Mouse (Mus musculus): Measurements from ENCODE around the gene Tango2. TPM values are rescaled to one million over a fixed set of nuclear protein-coding genes. Genes with fewer than 3 reads are reported as not detected.
A peak's percentile ranks its signal among the peaks of the same experiment; 100 is the strongest.

Gene Tango2
- total and polyA plus RNA-seq, 3 experiments, result 3.8 to 10.8 (median 9.6) TPM

DNA sequence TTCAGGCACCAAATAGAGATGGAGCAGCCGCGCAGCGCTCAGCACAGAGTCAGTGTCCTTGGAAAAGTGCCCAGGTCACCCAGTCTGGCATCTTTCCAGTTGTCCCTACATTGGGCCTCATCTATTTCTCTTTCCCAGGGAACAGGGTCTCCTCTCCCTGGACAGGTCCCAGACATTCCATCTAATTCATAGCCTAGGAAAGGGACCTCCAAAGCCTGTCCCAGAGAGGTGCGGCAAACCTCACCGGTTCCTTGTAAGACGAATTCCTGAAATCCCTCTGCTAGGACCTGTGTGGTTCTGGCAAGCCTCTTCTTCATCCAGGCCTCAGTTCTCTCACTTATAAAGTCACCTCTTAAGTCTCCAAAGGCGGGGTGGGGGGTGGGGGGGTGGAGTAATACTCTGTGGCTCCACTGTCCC is 47.7 kb upstream of the Tango2 start:
- Histone ChIP-seq H3K9me3 (replicated peaks; ENCODE audit: low read length) (no peaks in the 10 kb centered on the region), H3K4me1 (ENCODE audit: control insufficient read depth in 1 of 2, insufficient read depth in 2 of 2) (peaks cover 18 to 42% of the 10 kb centered on the region in 2 experiments), H3K4me3 (replicated peaks in 1 of 3; ENCODE audit: low read depth in 2 of 3, low read length in 2 of 3, poor library complexity in 1 of 3) (no peak overlapping the region), H3K9ac (ENCODE audit: insufficient read depth, low read depth) (no peak overlapping the region), H3K27ac (ENCODE audit: insufficient read depth, low read depth) (no peak overlapping the region), H3K4me2 (ENCODE audit: insufficient read depth, low read depth, poor library complexity, severe bottlenecking) (no peak overlapping the region), H3K79me2 (replicated peaks; ENCODE audit: control insufficient read depth, extremely low read depth, insufficient read depth, poor library complexity, severe bottlenecking) (no peaks in the 10 kb centered on the region), H3K27me3 (replicated peaks) (peaks cover 11% of the 10 kb centered on the region), H3K36me3 (replicated peaks in 1 of 2; ENCODE audit: control insufficient read depth in 1 of 2, insufficient read depth in 1 of 2, low read length in 1 of 2) (peaks cover 0 to 14% of the 10 kb centered on the region in 2 experiments)
- in situ Hi-C loops (cut with MboI; ENCODE audit: low pct_ligation_motif_present, low pct_unique_long_range_greater_than_20kb, low sequenced_read_pairs), result no loop called here
- dilution Hi-C loops (cut with MboI; ENCODE audit: extremely low pct_ligation_motif_present, extremely low pct_unique_long_range_greater_than_20kb, low sequenced_read_pairs), result no loop called here
- TF ChIP-seq IRF4 (IDR thresholded peaks at IDR 0.05; ENCODE audit: low read depth, low read length) (no peak), NRF1 (IDR thresholded peaks at IDR 0.05; ENCODE audit: low read depth, low read length) (no peak), MAZ (IDR thresholded peaks at IDR 0.05; ENCODE audit: low read depth, low read length) (no peak), CHD2 (IDR thresholded peaks at IDR 0.05; ENCODE audit: low read length) (no peak), MYC (IDR thresholded peaks at IDR 0.05; ENCODE audit: low read depth, low read length) (no peak), ZC3H11A (IDR thresholded peaks at IDR 0.05; ENCODE audit: low read depth, low read length) (no peak), EP300 (IDR thresholded peaks at IDR 0.05; ENCODE audit: low read length) (no peak), JUND (conservative IDR thresholded peaks at IDR 0.05; ENCODE audit: low read depth, low read length) (no peak), ELF1 (IDR thresholded peaks at IDR 0.05; ENCODE audit: low read depth, low read length) (no peak), USF2 (conservative IDR thresholded peaks at IDR 0.05; ENCODE audit: low read depth, low read length) (no peak), CHD1 (IDR thresholded peaks at IDR 0.05; ENCODE audit: low read depth, low read length) (no peak), POLR2A (IDR thresholded peaks at IDR 0.05; ENCODE audit: low read depth, low read length) (no peak), POLR2AphosphoS2 (IDR thresholded peaks at IDR 0.05; ENCODE audit: low read depth, low read length) (no peak), ZKSCAN1 (IDR thresholded peaks at IDR 0.05; ENCODE audit: borderline replicate concordance, low read depth, low read length) (no peak), HCFC1 (IDR thresholded peaks at IDR 0.05; ENCODE audit: low read depth, low read length) (no peak), SIN3A (IDR thresholded peaks at IDR 0.05; ENCODE audit: low read length) (no peak), USF1 (IDR thresholded peaks at IDR 0.05; ENCODE audit: low read depth, low read length) (no peak), MEF2A (IDR thresholded peaks at IDR 0.05; ENCODE audit: borderline replicate concordance, low read depth, low read length) (no peak), UBTF (IDR thresholded peaks at IDR 0.05; ENCODE audit: low read depth, low read length) (no peak), TCF12 (IDR thresholded peaks at IDR 0.05; ENCODE audit: low read depth, low read length) (no peak)
- no peak for DNase-seq (ENCODE audit: extremely low read depth)

DNA sequence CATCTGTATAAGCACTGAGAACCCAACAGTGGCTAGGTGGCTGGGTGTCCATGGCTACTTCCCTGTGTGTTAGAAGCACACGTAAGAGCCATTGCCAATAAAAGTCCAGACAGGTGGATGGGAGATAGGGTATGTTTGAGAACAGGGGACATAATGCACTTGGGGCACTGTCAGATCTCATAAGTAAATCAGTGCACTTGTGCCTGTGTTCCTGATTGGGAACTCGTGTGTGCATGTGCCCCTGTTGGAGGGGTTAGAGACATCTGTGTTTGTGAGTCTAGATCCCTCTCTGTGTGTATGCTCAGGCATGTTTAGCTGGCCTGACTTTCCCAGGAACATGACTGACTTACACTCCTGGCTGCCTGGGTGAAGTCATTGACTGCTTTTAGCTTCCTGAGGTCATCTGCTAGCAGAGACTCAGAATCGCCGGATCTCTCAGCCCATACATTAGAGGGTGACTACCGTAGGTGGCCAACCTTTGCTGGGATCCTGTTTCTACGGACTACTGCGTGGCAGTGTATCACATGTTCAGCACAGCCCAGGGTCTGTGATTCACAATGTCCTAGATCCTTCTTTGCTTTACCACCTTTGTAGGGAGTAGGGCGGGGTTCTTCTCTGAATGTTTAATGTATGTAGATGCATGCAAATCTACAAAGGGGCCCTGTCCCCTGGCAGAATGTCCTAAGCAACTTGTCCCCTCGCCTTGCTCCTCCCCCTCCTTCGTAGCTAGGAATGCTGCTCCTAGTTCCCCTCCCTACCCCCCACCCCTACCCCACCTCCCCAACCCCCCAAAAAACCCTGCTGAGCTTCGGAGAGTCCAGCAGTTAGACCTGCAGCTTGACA is 47.1 kb upstream of the Tango2 start:
- no peak overlapping the region for H3K4me2 ChIP-seq (ENCODE audit: insufficient read depth, low read depth, poor library complexity, severe bottlenecking)
- in situ Hi-C loops (cut with MboI; ENCODE audit: low pct_ligation_motif_present, low pct_unique_long_range_greater_than_20kb, low sequenced_read_pairs), result no loop called here
- peaks cover 18 to 42% of the 10 kb centered on the region in 2 experiments for H3K4me1 ChIP-seq (ENCODE audit: control insufficient read depth in 1 of 2, insufficient read depth in 2 of 2)
- no peaks in the 10 kb centered on the region for H3K9me3 ChIP-seq (replicated peaks; ENCODE audit: low read length)
- peak; percentile 51 for DNase-seq (ENCODE audit: extremely low read depth)
- H3K79me2 ChIP-seq (replicated peaks; ENCODE audit: control insufficient read depth, extremely low read depth, insufficient read depth, poor library complexity, severe bottlenecking), result no peaks in the 10 kb centered on the region
- H3K27me3 ChIP-seq (replicated peaks), result peaks cover 15% of the 10 kb centered on the region
- peaks cover 0 to 14% of the 10 kb centered on the region in 2 experiments for H3K36me3 ChIP-seq (replicated peaks in 1 of 2; ENCODE audit: control insufficient read depth in 1 of 2, insufficient read depth in 1 of 2, low read length in 1 of 2)
- no peak overlapping the region for H3K9ac ChIP-seq (ENCODE audit: insufficient read depth, low read depth)
- dilution Hi-C loops (cut with MboI; ENCODE audit: extremely low pct_ligation_motif_present, extremely low pct_unique_long_range_greater_than_20kb, low sequenced_read_pairs), result no loop called here
- H3K27ac ChIP-seq (ENCODE audit: insufficient read depth, low read depth), result no peak overlapping the region
- no peak overlapping the region for H3K4me3 ChIP-seq (replicated peaks in 1 of 3; ENCODE audit: low read depth in 2 of 3, low read length in 2 of 3, poor library complexity in 1 of 3)
- no peak for TF ChIP-seq USF2 (conservative IDR thresholded peaks at IDR 0.05; ENCODE audit: low read depth, low read length)
- no peak for TF ChIP-seq CTCF (conservative IDR thresholded peaks at IDR 0.05 in 1 of 2, IDR thresholded peaks at IDR 0.05 in 1 of 2; ENCODE audit: low read depth in 2 of 2, low read length in 2 of 2)
- no peak for TF ChIP-seq GABPA (IDR thresholded peaks at IDR 0.05; ENCODE audit: insufficient replicate concordance, low read depth, low read length)
- TF ChIP-seq E2F4 (IDR thresholded peaks at IDR 0.05; ENCODE audit: insufficient replicate concordance, low read depth, low read length), result no peak
- no peak for TF ChIP-seq ZKSCAN1 (IDR thresholded peaks at IDR 0.05; ENCODE audit: borderline replicate concordance, low read depth, low read length)
- no peak for TF ChIP-seq ZC3H11A (IDR thresholded peaks at IDR 0.05; ENCODE audit: low read depth, low read length)
- peak; percentile 30; the same call in 1 of the 2 replicates for TF ChIP-seq MAX (IDR thresholded peaks at IDR 0.05; ENCODE audit: low read length)
- peak; percentile 57 for TF ChIP-seq NELFE (IDR thresholded peaks at IDR 0.05; ENCODE audit: low read depth, low read length)
- TF ChIP-seq UBTF (IDR thresholded peaks at IDR 0.05; ENCODE audit: low read depth, low read length), result no peak
- TF ChIP-seq RCOR1 (conservative IDR thresholded peaks at IDR 0.05; ENCODE audit: low read depth, low read length), result 0 out of 2 replicates have a peak, but pooled peaks have one; percentile 14
- TF ChIP-seq POLR2A (IDR thresholded peaks at IDR 0.05; ENCODE audit: low read depth, low read length), result peak; percentile 70
- no peak for TF ChIP-seq SIN3A (IDR thresholded peaks at IDR 0.05; ENCODE audit: low read length)
- no peak for TF ChIP-seq TCF12 (IDR thresholded peaks at IDR 0.05; ENCODE audit: low read depth, low read length)
- TF ChIP-seq POLR2AphosphoS2 (IDR thresholded peaks at IDR 0.05; ENCODE audit: low read depth, low read length), result no peak
- TF ChIP-seq ZMIZ1 (IDR thresholded peaks at IDR 0.05; ENCODE audit: low read depth, low read length), result peak; percentile 97
- no peak for TF ChIP-seq RAD21 (IDR thresholded peaks at IDR 0.05; ENCODE audit: low read depth, low read length)
- TF ChIP-seq MEF2A (IDR thresholded peaks at IDR 0.05; ENCODE audit: borderline replicate concordance, low read depth, low read length), result peak; percentile 96
- no peak for TF ChIP-seq NRF1 (IDR thresholded peaks at IDR 0.05; ENCODE audit: low read depth, low read length)
- no peak for TF ChIP-seq MYC (IDR thresholded peaks at IDR 0.05; ENCODE audit: low read depth, low read length)
- no peak for TF ChIP-seq CHD1 (IDR thresholded peaks at IDR 0.05; ENCODE audit: low read depth, low read length)
- TF ChIP-seq SMC3 (IDR thresholded peaks at IDR 0.05; ENCODE audit: low read depth, low read length), result no peak
